Mouse (Mus musculus) testis, adult 2 months (tissue): Measurements from ENCODE around the gene Gm6169.

Experiments
- CTCF ChIP-seq: fragments of 200-500 bp; IDR thresholded peaks from 2 replicates; pipeline ENCODE4 v1.5.1; 2012; ENCODE audit warnings: low read depth, mild to moderate bottlenecking, inconsistent platforms, low read length, moderate library complexity; ENCODE audit not compliant: control insufficient read depth, insufficient read depth, insufficient replicate concordance
- POLR2A ChIP-seq: fragments of 200-500 bp; IDR thresholded peaks from 2 replicates; pipeline ENCODE4 v1.6.1; 2012; ENCODE audit warnings: low read depth, mild to moderate bottlenecking, inconsistent platforms, low read length, moderate library complexity; ENCODE audit not compliant: control insufficient read depth

GRCm38 (mm10) chr13:97080615-97081014 lies 18.4 kb downstream of the Gm6169 start:
- TF ChIP-seq CTCF (no peak), POLR2A (no peak)
